Mouse (Mus musculus) small intestine, adult 2 months (tissue): ENCODE measurements around the gene Tmem132d.

Experiments used
- CTCF ChIP-seq: fragments of 200-500 bp; IDR thresholded peaks from 2 replicates; pipeline ENCODE4 v1.5.1; 2012; ENCODE audit warnings: low read depth, mild to moderate bottlenecking, control low read depth, inconsistent platforms, low read length, moderate library complexity, mixed read lengths; ENCODE audit not compliant: insufficient replicate concordance, insufficient read length; ENCODE audit errors: extremely low read depth
- POLR2A ChIP-seq: fragments of 200-500 bp; IDR thresholded peaks from 2 replicates; pipeline ENCODE4 v1.6.1; 2012; ENCODE audit warnings: low read depth, mild to moderate bottlenecking, control low read depth, inconsistent platforms, low read length, moderate library complexity

DNA sequence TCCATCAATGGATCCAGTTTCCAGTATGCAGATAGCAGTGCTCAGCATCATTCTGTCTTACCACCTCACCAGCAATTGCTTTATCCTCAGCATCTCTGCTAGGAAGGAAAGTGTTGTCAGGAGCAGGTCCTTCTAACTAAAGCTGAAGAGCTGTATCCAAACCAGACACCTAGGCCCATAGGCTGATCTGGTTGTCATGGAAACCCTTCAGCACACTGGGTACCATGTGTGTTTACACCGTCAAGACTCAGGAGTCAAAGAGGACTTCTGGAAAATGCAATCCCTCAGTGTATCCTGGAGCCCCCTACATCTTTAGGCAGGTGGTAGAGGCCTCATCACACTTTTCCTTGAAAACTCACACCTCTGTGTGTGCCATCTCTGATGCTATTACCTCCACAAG lies 513.7 kb downstream of the Tmem132d start:
- TF ChIP-seq POLR2A (no peak), CTCF (no peak)
